Mouse (Mus musculus) ES-Bruce4 (cell line): ENCODE measurements around the gene Fto.

ENCODE experiments used
- CTCF ChIP-seq: IDR thresholded peaks from one replicate; pipeline ENCODE4 v1.8.1; 2011; ENCODE audit warnings: low read depth, low read length
- POLR2A ChIP-seq: IDR thresholded peaks from one replicate; pipeline ENCODE4 v1.8.1; 2011; ENCODE audit warnings: low read length; ENCODE audit not compliant: insufficient read depth

DNA sequence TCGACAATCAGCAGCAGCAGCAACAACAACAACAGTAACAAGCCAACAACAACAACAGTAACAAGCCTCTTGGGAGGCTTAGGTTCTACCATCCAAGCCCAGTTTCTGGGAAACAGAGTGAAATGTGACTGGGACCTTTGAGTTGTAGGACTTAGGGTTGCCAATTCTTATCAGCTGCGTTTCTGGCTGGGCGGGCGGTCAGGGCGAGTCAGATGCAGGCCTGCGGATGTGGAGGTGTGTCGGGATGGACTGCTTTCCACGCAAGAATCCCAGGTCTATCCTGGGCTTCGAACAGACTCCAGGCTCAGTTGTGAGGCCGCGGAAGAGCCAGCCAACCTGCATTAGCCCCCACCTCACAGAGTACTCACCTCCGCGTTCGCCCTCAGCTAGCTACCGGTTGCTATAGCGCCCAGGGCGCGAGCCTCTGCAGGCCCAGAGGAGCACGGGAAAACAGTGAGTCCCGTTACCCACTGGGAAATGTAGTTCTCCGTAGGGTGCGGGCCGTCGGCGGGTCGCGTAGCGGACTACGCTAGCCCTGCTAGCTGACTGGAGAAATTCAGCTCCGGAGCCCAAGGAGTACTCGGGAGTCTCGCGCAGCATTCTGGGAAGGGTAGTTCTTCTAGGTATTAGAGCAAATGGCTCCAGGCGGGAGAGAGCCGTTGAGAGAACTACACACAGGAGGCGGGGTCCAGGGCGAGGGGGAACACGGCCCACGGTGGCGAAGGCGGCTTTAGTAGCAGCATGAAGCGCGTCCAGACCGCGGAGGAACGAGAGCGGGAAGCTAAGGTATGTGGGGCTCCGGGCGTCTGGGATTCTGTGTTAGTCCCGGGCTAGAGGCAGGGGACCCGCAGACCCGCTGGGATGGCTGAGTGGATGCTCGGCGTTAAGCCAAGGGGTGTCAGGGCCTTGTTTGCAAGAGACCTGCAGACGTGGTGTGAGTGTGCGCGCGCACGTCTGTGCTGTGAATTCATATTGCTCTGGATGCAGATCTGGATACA lies at the start of gene Fto, which contains the start of gene Rpgrip1l:
- no peak for TF ChIP-seq CTCF
- no peak for TF ChIP-seq POLR2A
